Mouse (Mus musculus) forebrain, embryonic 12.5 days (tissue): ENCODE results near the gene Bbs7. TPM values are rescaled to one million over a fixed set of nuclear protein-coding genes. Genes with fewer than 3 reads are reported as not detected.
"Not testable (repeated sequence)": the region's sequence is repeated elsewhere in the genome, so short reads cannot be mapped to it uniquely, and the experiment has no call there.

Source experiments
- ATAC-seq: fragments of 200-750 bp; cut with Nextera tagmentation; 2 replicates; pipeline ENCODE4 v1.8.0; 2017; ENCODE audit warnings: moderate TSS enrichment; ENCODE audit not compliant: low FRiP score
- H3K27ac ChIP-seq: fragments of 300-500 bp; sonication (generic); 2 replicates; pipeline ENCODE4 v1.5.1; 2016; ENCODE audit warnings: mild to moderate bottlenecking
- H3K27me3 ChIP-seq: fragments of 300-500 bp; sonication (generic); 2 replicates; pipeline ENCODE4 v1.6.1; 2016; ENCODE audit warnings: mild to moderate bottlenecking
- H3K36me3 ChIP-seq: fragments of 300-500 bp; sonication (generic); replicated peaks from 2 replicates; pipeline ENCODE4 v1.6.1; 2016; ENCODE audit warnings: mild to moderate bottlenecking
- H3K4me1 ChIP-seq: fragments of 300-500 bp; sonication (generic); 2 replicates; pipeline ENCODE4 v1.6.1; 2016
- H3K4me2 ChIP-seq: fragments of 300-500 bp; sonication (generic); 2 replicates; pipeline ENCODE4 v1.6.1; 2016; ENCODE audit warnings: mild to moderate bottlenecking, moderate library complexity
- H3K4me3 ChIP-seq: fragments of 300-500 bp; sonication (generic); replicated peaks from 2 replicates; pipeline ENCODE4 v1.5.1; 2016; ENCODE audit warnings: mild to moderate bottlenecking
- H3K9ac ChIP-seq: fragments of 300-500 bp; sonication (generic); 2 replicates; pipeline ENCODE4 v1.6.1; 2016; ENCODE audit warnings: mild to moderate bottlenecking
- H3K9me3 ChIP-seq: fragments of 300-500 bp; sonication (generic); 2 replicates; pipeline ENCODE4 v1.6.1; 2016
- WGBS: fragments of 180-500 bp; shearing (Covaris S2); methylation state at CpG from one replicate; pipeline ENCODE4 v1.1.7; 2016; 5-methylcytosine and 5-hydroxymethylcytosine counted together
- polyA plus RNA-seq: library from polyadenylated mRNA; unstranded; fragments of >200 nt; fragmentation: Nextera tagmentation; extraction: Ambion mirVana; gene quantifications from 2 replicates; pipeline ENCODE4 v1.2.1, GENCODE M21; 2016

The Bbs7 gene
- polyA plus RNA-seq, 1 experiment from 2014 or later = 20.9 TPM

DNA sequence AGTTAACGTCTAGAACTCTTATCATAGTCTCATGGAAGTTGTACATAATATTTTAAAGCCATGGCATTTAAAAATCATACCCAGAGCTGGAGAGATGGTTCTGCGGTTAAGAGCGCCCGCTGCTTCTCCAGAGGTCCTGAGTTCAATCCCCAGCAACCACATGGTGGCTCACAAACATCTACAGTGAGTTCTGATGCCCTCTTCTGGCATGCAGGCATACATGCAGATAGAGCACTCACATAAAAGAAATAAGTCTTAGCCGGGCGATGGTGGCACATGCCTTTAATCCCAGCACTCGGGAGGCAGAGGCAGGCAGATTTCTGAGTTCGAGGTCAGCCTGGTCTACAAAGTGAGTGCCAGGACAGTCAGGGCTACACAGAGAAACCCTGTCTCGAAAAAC, 13.5 kb downstream of the Bbs7 start:
- H3K27ac ChIP-seq, H3K36me3 ChIP-seq, H3K4me2 ChIP-seq, H3K9ac ChIP-seq, H3K4me1 ChIP-seq, H3K4me3 ChIP-seq, H3K9me3 ChIP-seq, H3K27me3 ChIP-seq, ATAC-seq: not testable (repeated sequence)
- WGBS = 89% methylated on average over 8 of the region's 9 CpGs

- no peak overlapping the region for H3K9ac ChIP-seq
- no peak for ATAC-seq
- 87% methylated on average over 3 of the region's 3 CpGs for WGBS
Observed at GRCm38 (mm10) chr3:36598811-36599210, 14.5 kb downstream of the Bbs7 start.

DNA sequence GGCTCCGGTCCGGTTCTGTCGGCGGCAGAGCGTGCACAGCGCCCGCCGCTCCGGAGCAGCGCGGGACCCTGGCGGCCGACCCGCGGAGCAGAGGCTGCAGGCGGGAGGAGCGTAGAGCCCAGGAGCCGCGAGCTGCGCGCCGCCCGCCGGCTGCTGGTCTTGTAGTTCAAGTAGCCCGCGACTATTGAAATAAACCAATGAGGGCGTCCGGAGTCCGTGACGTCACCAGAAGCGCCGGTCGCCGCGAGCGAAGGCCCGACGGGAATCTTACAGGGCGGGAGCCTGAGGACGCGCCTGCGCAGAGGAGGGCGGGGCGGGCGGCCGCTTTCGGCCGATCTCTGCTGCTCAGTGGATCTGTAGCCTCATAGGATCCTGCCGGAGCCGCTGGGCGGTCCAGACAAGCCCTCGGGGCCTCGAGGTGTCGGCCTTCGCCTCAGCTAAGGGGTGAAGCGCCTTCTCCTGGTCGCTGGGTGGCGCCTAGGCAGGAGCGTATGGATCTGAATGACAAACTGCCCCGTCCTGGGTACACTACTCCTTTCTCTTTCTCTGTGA, 41.4 kb downstream of the Bbs7 start, which contains the start of gene Ccna2:
Gene Ccna2, minus strand, starts transcription at position 324 of the 552 bp plus-strand sequence.
- WGBS = under 1% methylated on average over 60 of the region's 60 CpGs
- peaks cover 23% of the 10 kb centered on the region for H3K4me1 ChIP-seq
- H3K4me2 ChIP-seq = peak within 1 kb of the TSS; percentile 67
- H3K9me3 ChIP-seq = no peaks in the 10 kb centered on the region
- peak within 1 kb of the TSS; percentile 89 for H3K27ac ChIP-seq
- no peaks in the 10 kb centered on the region for H3K27me3 ChIP-seq
- peak within 1 kb of the TSS; percentile 69 for H3K4me3 ChIP-seq
- H3K36me3 ChIP-seq = peaks cover 31% of the 10 kb centered on the region
- H3K9ac ChIP-seq = peak within 1 kb of the TSS; percentile 83
- peak; percentile 100 for ATAC-seq

More at GRCm38 (mm10) chr3:36598811-36599210, 14.5 kb downstream of the Bbs7 start:
- Histone ChIP-seq H3K9me3 (no peaks in the 10 kb centered on the region), H3K4me3 (no peak overlapping the region), H3K27me3 (no peaks in the 10 kb centered on the region), H3K4me2 (no peak overlapping the region), H3K4me1 (no peaks in the 10 kb centered on the region), H3K36me3 (0 out of 2 replicates have a peak, but pooled peaks cover 6% of the 10 kb centered on the region), H3K27ac (no peak overlapping the region)

DNA sequence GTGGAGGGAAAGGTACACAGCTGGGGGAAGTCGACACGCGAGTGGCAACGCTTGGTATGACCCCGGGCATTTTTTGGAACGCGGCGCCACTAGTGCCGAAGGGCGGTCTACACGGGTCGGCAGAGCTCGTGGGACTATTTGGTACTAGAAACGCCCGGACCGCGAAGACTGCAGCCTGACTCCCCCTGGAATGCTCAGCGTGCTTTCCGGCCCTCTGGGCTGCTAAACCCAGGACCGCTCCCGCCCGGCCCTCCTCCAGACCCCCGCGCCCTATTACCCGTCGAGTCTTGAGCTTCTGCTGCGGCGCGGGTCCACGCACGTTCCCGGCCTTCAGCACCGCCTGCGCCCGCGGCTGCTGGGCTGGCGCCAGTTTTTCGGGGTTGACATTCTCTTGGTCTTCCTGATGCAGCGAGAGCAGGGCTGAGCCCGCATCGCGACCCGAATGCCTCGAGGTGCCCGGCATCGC, 41.9 kb downstream of the Bbs7 start:
- peak overlapping the region; percentile 67 for H3K4me2 ChIP-seq
- under 1% methylated on average over 46 of the region's 46 CpGs for WGBS

GRCm38 (mm10) chr3:36569836-36570235, 43.4 kb downstream of the Bbs7 start:
- peaks cover 23% of the 10 kb centered on the region for H3K4me1 ChIP-seq
- no peaks in the 10 kb centered on the region for H3K9me3 ChIP-seq
- H3K9ac ChIP-seq = peak overlapping the region; percentile 83; the same call in 1 of the 2 replicates
- H3K36me3 ChIP-seq = peaks cover 49% of the 10 kb centered on the region
- H3K27me3 ChIP-seq = no peaks in the 10 kb centered on the region
- no peak for ATAC-seq
- peak overlapping the region; percentile 69 for H3K4me3 ChIP-seq
- WGBS = 90% methylated on average over 5 of the region's 5 CpGs
- no peak overlapping the region for H3K27ac ChIP-seq
- peak overlapping the region; percentile 67 for H3K4me2 ChIP-seq

More for the DNA sequence above, 41.9 kb downstream of the Bbs7 start:
- Histone ChIP-seq H3K4me1 (peaks cover 23% of the 10 kb centered on the region), H3K27ac (peak overlapping the region; percentile 89), H3K27me3 (no peaks in the 10 kb centered on the region), H3K9me3 (no peaks in the 10 kb centered on the region), H3K36me3 (peaks cover 36% of the 10 kb centered on the region), H3K4me3 (peak overlapping the region; percentile 69), H3K9ac (peak overlapping the region; percentile 83)
- peak; percentile 27 for ATAC-seq

GRCm38 (mm10) chr3:36563666-36564065, 49.6 kb downstream of the Bbs7 start:
- Histone ChIP-seq H3K36me3 (peaks cover 88% of the 10 kb centered on the region), H3K9ac (no peak overlapping the region), H3K4me1 (no peaks in the 10 kb centered on the region), H3K4me3 (no peak overlapping the region), H3K9me3 (no peaks in the 10 kb centered on the region), H3K27me3 (no peaks in the 10 kb centered on the region), H3K4me2 (no peak overlapping the region), H3K27ac (no peak overlapping the region)
- 93% methylated on average over 3 of the region's 3 CpGs for WGBS
- ATAC-seq = no peak

DNA sequence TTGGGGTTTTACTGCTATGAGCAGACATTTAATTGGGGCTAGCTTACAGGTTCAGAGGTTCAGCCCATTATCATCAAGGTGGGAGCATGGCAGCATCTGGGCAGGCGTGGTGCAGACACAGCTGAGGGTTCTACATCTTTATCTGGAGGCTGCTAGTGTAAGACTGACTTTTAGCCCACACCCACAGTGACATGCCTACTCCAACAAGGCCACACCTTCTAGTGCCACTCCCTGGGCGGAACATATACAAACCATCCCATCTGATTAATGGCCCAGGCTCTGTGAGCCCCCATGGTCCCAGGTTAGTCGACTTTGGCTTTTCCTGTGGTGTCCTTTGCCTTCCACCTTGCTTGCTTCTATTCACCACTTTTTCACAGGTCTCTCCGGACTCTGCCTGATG, 53.7 kb downstream of the Bbs7 start:
- no peaks in the 10 kb centered on the region for H3K4me1 ChIP-seq
- ATAC-seq = no peak
- no peaks in the 10 kb centered on the region for H3K27me3 ChIP-seq
- no peak overlapping the region for H3K4me3 ChIP-seq
- no peak overlapping the region for H3K9ac ChIP-seq
- 85% methylated on average over 4 of the region's 4 CpGs for WGBS
- no peak overlapping the region for H3K27ac ChIP-seq
- no peak overlapping the region for H3K4me2 ChIP-seq
- no peaks in the 10 kb centered on the region for H3K9me3 ChIP-seq
- peaks cover 88% of the 10 kb centered on the region for H3K36me3 ChIP-seq

- Histone ChIP-seq H3K9ac (no peak overlapping the region), H3K27ac (no peak overlapping the region), H3K4me3 (no peak overlapping the region), H3K4me2 (no peak overlapping the region), H3K9me3 (no peaks in the 10 kb centered on the region), H3K4me1 (peaks cover 6% of the 10 kb centered on the region; the same call in 1 of the 2 replicates), H3K27me3 (no peaks in the 10 kb centered on the region), H3K36me3 (peaks cover 73% of the 10 kb centered on the region)
- ATAC-seq = no peak
- WGBS = 93% methylated on average over 1 of the region's 1 CpGs
Observed at GRCm38 (mm10) chr3:36557601-36558000, 55.7 kb downstream of the Bbs7 start.

GRCm38 (mm10) chr3:36552406-36553047, 60.8 kb downstream of the Bbs7 start, which contains the start of gene Exosc9:
Gene Exosc9 (plus strand): TSS chr3:36552606.
- H3K27ac ChIP-seq = peak within 1 kb of the TSS; percentile 85
- H3K4me3 ChIP-seq = peak within 1 kb of the TSS; percentile 78
- H3K4me2 ChIP-seq = peak within 1 kb of the TSS; percentile 80
- peaks cover 17% of the 10 kb centered on the region for H3K4me1 ChIP-seq
- peaks cover 30% of the 10 kb centered on the region for H3K36me3 ChIP-seq
- peak; percentile 97 for ATAC-seq
- WGBS = under 1% methylated on average over 39 of the region's 39 CpGs
- no peaks in the 10 kb centered on the region for H3K9me3 ChIP-seq
- H3K9ac ChIP-seq = peak within 1 kb of the TSS; percentile 80
- H3K27me3 ChIP-seq = no peaks in the 10 kb centered on the region

DNA sequence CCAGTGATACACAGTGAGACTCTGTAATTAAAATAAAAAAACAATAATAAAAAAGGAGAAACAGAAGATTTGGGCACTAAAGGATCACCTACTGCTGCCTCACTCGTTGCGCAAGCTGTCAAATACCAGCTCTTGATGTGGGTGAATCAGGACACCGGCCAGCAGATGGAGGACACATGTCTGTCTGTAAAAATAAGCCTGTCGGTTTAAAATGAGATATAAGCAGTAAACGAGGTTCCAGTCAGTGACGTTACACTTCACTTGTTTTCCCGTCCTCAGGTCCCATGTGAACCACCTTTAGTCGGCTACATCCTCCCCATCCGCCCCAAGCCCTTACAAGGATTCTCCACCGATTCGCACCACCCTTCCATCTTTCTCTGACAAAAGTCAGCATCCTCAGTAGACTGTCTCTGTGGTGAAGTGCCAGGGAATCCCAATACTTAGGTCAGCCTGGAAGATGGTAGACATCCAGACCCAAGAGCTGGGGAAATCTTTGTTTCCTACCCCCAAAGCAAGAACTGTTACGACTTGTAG, 61.4 kb downstream of the Bbs7 start:
- H3K27me3 ChIP-seq = no peaks in the 10 kb centered on the region

DNA sequence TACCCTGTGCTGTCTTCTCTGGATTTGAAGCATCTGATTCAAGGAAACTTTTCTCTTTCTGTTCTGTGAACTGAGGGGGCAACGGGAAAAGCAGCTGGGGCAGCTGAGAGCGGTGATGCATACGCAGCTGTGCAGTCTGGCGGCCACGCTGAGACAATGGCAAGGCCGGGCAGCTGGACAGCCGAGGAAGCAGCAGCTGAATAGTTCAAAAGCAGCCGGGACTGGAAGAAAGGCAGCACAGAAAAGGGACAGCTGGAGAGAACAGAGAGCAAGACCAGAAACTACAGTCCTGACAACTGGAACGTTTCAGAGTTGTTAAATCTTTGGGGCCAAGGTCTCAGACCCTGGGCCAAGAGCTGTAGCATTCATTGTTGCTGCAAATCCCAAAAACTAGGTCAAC, 61.9 kb downstream of the Bbs7 start:
- peak overlapping the region; percentile 78 for H3K4me3 ChIP-seq
- 3% methylated on average over 9 of the region's 9 CpGs for WGBS
- H3K4me2 ChIP-seq = peak overlapping the region; percentile 80
- 0 out of 2 replicates have a peak overlapping the region, but pooled peaks have one; percentile 80 for H3K9ac ChIP-seq
- peaks cover 19% of the 10 kb centered on the region for H3K36me3 ChIP-seq
- peaks cover 17% of the 10 kb centered on the region for H3K4me1 ChIP-seq
- no peaks in the 10 kb centered on the region for H3K27me3 ChIP-seq
- H3K27ac ChIP-seq = peak overlapping the region; percentile 85
- no peaks in the 10 kb centered on the region for H3K9me3 ChIP-seq
- peak; percentile 62 for ATAC-seq

More for the DNA sequence above, 61.4 kb downstream of the Bbs7 start:
- Histone ChIP-seq H3K4me2 (peak overlapping the region; percentile 80), H3K9me3 (no peaks in the 10 kb centered on the region), H3K27ac (peak overlapping the region; percentile 85), H3K36me3 (peaks cover 24% of the 10 kb centered on the region), H3K9ac (peak overlapping the region; percentile 80), H3K4me3 (peak overlapping the region; percentile 78), H3K4me1 (peaks cover 17% of the 10 kb centered on the region)
- WGBS = 19% methylated on average over 12 of the region's 12 CpGs
- peak; percentile 62 for ATAC-seq

- WGBS = 83% methylated on average over 3 of the region's 3 CpGs
Observed at GRCm38 (mm10) chr3:36544961-36545360, 68.3 kb downstream of the Bbs7 start.

More at GRCm38 (mm10) chr3:36544961-36545360, 68.3 kb downstream of the Bbs7 start:
- H3K4me2 ChIP-seq = no peak overlapping the region
- no peaks in the 10 kb centered on the region for H3K9me3 ChIP-seq
- no peaks in the 10 kb centered on the region for H3K27me3 ChIP-seq
- no peak for ATAC-seq
- no peaks in the 10 kb centered on the region for H3K4me1 ChIP-seq
- H3K4me3 ChIP-seq = no peak overlapping the region
- no peak overlapping the region for H3K9ac ChIP-seq
- H3K36me3 ChIP-seq = no peaks in the 10 kb centered on the region
- H3K27ac ChIP-seq = no peak overlapping the region
